Mouse (Mus musculus) ovary, adult 18-20 months (tissue): ENCODE results near the gene Brms1.
"Not testable (repeated sequence)": the region's sequence is repeated elsewhere in the genome, so short reads cannot be mapped to it uniquely, and the experiment has no call there.

Experiments used
- DNase-seq: peaks from one replicate; pipeline ENCODE4 v3.0.0; 2022; ENCODE audit warnings: low spot score, mixed read lengths

Gene Brms1

GRCm38 (mm10) chr19:5067040-5067799 lies 26.1 kb downstream of the Brms1 start:
- no peak for DNase-seq

DNA sequence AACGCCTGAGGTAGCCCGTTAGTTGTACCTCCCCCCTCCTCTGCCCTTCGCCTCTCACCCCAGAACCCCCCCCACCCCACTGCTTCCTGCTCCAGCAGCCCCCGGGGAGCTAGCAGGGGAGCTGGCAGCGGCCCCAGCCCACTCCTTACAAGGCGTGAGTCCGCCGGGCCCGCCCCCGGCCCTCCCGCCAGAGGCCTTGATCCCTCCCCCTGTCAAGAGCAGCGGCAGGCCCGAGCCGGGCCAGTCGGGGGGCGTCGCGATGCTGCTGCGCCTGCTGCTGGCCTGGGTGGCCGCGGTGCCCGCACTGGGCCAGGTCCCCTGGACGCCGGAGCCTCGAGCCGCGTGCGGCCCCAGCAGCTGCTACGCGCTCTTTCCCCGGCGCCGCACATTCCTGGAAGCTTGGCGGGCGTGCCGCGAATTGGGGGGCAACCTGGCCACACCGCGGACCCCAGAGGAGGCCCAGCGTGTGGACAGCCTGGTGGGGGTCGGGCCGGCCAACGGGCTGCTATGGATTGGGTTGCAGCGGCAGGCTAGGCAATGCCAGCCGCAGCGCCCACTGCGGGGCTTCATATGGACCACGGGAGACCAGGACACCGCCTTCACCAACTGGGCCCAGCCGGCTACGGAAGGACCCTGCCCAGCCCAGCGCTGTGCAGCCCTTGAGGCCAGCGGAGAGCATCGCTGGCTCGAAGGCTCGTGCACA lies 26.9 kb downstream of the Brms1 start, which contains the start of gene Cd248:
TSS of gene Cd248 (plus strand) at position 212 of the 703 bp plus-strand sequence.
- DNase-seq: peak; percentile 60

DNA sequence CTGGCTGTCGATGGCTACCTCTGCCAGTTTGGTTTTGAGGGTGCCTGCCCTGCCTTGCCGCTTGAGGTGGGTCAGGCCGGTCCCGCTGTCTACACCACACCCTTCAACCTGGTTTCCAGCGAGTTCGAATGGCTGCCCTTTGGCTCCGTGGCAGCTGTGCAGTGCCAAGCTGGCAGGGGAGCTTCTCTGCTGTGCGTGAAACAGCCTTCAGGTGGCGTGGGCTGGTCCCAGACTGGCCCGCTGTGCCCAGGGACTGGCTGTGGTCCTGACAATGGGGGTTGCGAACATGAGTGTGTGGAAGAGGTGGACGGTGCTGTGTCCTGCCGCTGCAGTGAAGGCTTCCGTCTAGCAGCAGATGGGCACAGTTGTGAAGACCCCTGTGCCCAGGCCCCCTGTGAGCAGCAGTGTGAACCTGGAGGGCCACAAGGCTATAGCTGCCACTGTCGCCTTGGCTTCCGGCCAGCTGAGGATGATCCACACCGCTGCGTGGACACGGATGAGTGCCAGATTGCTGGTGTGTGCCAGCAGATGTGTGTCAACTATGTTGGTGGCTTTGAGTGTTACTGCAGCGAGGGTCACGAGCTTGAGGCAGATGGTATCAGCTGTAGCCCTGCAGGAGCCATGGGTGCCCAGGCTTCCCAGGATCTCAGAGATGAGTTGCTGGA lies 27.5 kb downstream of the Brms1 start:
- no peak for DNase-seq

- DNase-seq: no peak
Measured at GRCm38 (mm10) chr19:5069486-5069885, 28.3 kb downstream of the Brms1 start.

GRCm38 (mm10) chr19:5069978-5070377 lies 28.8 kb downstream of the Brms1 start:
- DNase-seq: no peak

- no peak for DNase-seq
Measured at GRCm38 (mm10) chr19:5071077-5071476, 29.9 kb downstream of the Brms1 start.

GRCm38 (mm10) chr19:5071545-5072369 lies 30.6 kb downstream of the Brms1 start:
- DNase-seq: peak; percentile 72

DNA sequence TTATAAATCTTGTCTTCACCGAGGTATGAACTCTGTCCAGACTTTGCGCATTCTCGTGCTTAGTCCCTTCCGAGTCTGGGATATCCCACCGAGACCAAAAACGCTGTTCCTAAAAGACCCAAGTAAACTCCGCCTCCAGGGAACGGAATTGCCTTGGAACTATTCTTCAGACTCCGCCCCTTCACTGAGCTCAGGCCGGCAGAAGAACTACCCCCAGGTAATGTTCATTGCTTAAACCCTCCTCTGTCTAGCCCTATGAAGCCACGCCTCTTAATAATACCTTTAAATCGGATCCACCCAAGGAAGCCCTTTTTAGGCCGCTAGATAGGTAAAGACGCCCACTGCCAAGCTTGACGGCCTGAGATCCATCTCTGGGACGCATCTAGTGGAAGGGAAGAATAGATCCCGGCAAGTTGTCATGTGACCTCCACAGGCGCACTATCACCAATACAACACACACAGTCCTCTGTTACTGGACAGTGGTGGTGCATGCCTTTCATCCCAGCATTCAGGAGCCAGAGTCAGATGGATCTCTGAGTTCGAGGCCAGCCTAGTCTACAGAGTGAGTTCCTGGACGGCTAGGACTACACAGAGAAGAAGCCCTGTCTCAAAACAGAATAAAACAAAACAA lies 31.4 kb downstream of the Brms1 start:
- DNase-seq: no peak

- DNase-seq: no peak
Measured at GRCm38 (mm10) chr19:5073028-5073427, 31.9 kb downstream of the Brms1 start.

GRCm38 (mm10) chr19:5073518-5073917 lies 32.4 kb downstream of the Brms1 start:
- DNase-seq: no peak

DNA sequence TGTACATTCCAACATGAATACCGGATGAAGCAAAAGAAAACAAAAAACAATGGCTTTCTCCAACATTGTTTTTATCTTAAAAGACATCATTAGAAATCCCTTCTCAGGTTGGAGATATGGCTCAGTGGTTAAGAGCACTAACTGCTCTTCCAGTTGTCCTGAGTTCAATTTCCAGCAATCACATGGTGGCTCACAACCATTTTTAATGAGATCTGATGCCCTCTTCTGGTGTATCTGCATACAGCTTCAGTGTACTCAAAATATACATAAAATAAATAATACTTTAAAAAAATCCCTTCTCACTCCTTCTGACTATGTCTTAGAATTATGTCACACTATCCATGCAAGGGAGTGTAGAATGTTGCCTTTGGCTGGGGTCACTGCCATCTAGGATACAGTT lies 38.1 kb downstream of the Brms1 start:
- DNase-seq: no peak

DNA sequence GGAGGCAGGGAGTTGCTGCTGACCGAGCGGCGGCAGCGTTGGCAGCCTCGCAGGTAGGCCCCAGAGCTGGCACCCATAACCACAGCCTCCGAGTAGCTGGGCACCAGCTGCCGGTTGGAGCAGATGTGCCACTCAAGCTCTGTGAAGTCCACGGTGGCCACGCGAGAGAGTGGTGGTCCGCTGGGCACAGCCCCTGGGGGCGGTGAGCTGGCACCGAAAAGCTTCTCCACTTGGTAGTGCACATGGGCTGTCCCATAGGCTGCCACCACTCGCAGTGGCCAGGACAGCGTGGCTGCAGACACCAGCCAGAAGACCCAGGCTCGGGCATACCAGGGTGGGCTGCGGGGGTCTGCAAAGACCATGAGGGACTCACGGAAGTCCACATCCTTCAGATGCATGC lies 40.9 kb downstream of the Brms1 start:
- DNase-seq: no peak

DNA sequence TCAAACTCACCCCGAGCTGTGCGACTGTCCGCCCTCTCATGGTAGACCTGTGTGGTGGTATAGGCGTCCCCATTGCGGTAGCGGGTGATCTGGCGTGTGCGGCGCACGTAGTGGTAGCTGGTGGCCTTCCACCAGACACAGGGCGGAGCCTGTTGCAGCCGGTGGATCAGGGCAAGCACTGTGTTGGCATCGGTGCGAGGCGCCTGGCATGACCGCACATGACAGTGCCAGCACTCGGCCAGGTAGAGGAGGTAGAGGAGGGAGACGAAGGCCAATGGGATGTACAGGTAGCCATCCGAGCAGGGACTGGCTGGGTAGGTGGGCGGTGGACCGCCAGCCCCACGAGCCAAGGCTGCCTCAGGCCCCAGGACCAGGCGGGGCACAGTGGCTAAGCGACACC lies 41.4 kb downstream of the Brms1 start:
- DNase-seq: no peak

DNA sequence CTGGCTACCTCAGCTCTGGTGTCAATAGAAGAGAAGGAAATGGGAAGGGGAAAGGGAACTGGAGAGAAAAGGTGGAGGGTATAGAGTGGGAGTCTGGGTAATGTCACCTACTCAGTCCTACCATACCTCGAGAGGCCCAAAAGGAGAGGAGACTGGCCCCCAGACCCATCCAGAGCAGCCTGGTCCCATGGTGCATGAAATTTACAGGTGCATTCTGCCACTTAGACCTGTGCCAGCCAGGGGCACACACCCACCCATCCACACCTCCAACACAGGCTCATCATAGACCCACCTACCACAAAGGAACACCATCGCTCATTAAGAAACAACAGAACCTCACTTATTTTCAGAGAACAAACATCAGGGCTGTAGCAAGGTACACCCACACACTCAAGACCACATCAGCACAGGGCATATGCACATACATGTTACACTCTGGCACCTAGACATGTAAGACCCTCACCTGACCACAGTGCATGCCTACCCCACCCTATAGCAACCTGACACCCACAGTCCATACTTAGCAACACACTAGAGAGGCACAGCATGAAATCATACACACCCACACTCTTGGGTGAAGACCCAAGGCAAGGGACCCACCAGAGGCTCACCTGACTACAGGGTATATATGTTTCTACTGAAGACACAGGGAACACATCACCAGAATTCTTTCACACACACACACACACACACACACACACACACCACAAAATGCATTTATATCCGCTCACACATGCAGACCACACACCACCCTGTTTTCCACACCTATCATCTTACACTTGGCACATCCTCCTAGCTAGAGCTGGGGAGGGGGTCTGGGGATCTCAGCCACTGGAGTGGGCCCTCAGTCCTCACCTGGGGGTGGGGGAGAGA lies 43.0 kb downstream of the Brms1 start:
- DNase-seq: no peak

GRCm38 (mm10) chr19:5084834-5085144 lies 43.6 kb downstream of the Brms1 start:
- DNase-seq: no peak

- DNase-seq: peak; percentile 55
Measured at GRCm38 (mm10) chr19:5085145-5085863, 44.1 kb downstream of the Brms1 start, which contains the start of gene Tmem151a. Gene Tmem151a (minus strand): TSS chr19:5085531.

DNA sequence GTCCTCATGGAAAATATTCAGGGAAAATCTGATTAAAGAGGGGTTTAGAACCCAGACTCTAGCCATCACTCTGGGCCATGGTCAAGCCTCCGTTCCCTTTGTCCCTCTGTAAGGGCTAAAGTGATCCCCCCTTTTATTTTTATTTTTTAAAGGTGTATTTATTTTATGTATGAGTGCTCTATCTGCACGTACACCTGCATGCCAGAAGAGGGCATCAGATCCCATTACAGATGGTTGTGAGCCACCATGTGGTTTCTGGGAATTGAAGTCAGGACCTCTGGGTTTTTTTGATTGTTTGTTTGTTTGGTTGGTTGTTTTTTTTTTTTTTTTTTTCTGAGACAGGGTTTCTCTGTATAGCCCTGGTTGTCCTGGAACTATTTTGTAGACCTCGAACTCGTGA lies 45.4 kb downstream of the Brms1 start:
- not testable (repeated sequence) for DNase-seq

DNA sequence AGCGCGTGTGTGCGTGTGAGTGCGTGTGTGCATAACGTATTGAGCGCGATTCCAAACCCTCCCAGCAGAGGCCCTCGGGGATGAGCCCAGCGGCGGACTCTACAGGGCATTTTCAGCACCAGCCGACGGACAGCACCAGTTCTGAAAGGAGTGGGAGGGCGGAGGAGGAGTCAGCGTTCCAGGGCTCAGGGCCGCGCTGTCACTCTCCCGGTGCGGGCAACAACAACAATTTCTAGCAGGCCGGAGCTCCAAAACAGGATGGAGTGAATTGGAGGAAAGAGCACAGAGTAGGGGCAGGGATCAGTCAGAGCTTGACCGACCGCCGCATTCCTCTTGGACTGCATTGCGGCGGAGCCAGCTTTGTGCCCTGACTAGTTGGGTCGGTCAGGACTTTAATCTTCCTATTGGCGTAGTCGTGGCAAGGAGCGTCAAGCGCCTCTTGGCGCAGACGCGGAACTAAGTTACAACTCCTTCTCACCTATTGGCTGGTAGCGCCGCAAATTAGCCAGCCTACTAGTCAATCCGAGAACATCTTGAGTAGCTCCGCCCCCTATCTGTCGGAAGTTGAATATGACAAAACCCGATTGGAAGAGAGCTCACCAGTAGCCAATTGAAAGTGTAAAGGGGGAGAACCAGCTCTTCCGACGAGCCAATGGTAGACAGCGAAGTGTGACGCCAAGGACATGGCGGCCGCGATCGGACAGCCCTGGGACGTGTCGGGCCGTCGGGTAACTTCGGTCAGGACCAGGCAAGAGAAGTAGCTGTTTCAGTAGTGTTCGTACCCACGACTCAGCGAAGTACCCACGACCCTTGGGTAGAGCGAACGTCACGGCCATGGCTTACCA lies 47.0 kb downstream of the Brms1 start, which contains the start of gene Yif1a:
TSS of gene Yif1a (plus strand) at position 655 of the 845 bp plus-strand sequence.
- DNase-seq: peak; percentile 96

- DNase-seq: no peak
Measured at GRCm38 (mm10) chr19:5089324-5089723, 48.2 kb downstream of the Brms1 start.
